Mouse (Mus musculus) cerebellum, adult 8-10 months (tissue): ENCODE measurements at regions not wholly inside any gene's neighbourhood (a gene's known extent, or its start where the extent isn't known, plus 50 kb on each side); places are given as distances from the start of the nearest gene placed in this dataset.

ENCODE experiments used
- DNase-seq: peaks from one replicate; pipeline ENCODE4 v3.0.0; 2022

- DNase-seq = no peak
Measured at GRCm38 (mm10) chr7:51722420-51722819, 100.6 kb downstream of the Slc17a6 start.

GRCm38 (mm10) chr7:51723955-51724354, 102.1 kb downstream of the Slc17a6 start:
- no peak for DNase-seq

GRCm38 (mm10) chr7:51736285-51736684, 114.5 kb downstream of the Slc17a6 start:
- DNase-seq = no peak

- DNase-seq = no peak
Measured at GRCm38 (mm10) chr7:51739590-51739989, 117.8 kb downstream of the Slc17a6 start.

- DNase-seq = no peak
Measured at GRCm38 (mm10) chr7:51740928-51741327, 119.1 kb downstream of the Slc17a6 start.

GRCm38 (mm10) chr7:51742720-51743119, 119.1 kb upstream of the Gas2 start:
- DNase-seq = no peak

- DNase-seq = no peak
Measured at GRCm38 (mm10) chr7:51745598-51745997, 116.2 kb upstream of the Gas2 start.

- no peak for DNase-seq
Measured at GRCm38 (mm10) chr7:51748633-51749303, 113.0 kb upstream of the Gas2 start.

GRCm38 (mm10) chr7:51749304-51750129, 112.3 kb upstream of the Gas2 start:
- peak; percentile 4 for DNase-seq

GRCm38 (mm10) chr7:51750271-51750670, 111.5 kb upstream of the Gas2 start:
- DNase-seq = no peak

- no peak for DNase-seq
Measured at GRCm38 (mm10) chr7:51753062-51753461, 108.8 kb upstream of the Gas2 start.

- DNase-seq = no peak
Measured at GRCm38 (mm10) chr7:51754208-51754888, 107.5 kb upstream of the Gas2 start.

- no peak for DNase-seq
Measured at GRCm38 (mm10) chr7:51756218-51756617, 105.6 kb upstream of the Gas2 start.

GRCm38 (mm10) chr7:51759536-51760153, 102.2 kb upstream of the Gas2 start:
- DNase-seq = no peak

- no peak for DNase-seq
Measured at GRCm38 (mm10) chr7:51767066-51767465, 94.7 kb upstream of the Gas2 start.

- peak; percentile 16 for DNase-seq
Measured at GRCm38 (mm10) chr7:51771895-51772871, 89.6 kb upstream of the Gas2 start.

- DNase-seq = no peak
Measured at GRCm38 (mm10) chr7:51775968-51776367, 85.8 kb upstream of the Gas2 start.

- no peak for DNase-seq
Measured at GRCm38 (mm10) chr7:51783070-51783776, 78.6 kb upstream of the Gas2 start.

GRCm38 (mm10) chr7:51783923-51784686, 77.7 kb upstream of the Gas2 start:
- peak; percentile 29 for DNase-seq
